Mouse (Mus musculus): Measurements from ENCODE around the gene Tmed2. TPM values are rescaled to one million over a fixed set of nuclear protein-coding genes. Genes with fewer than 3 reads are reported as not detected.
"Not testable (repeated sequence)": the region's sequence is repeated elsewhere in the genome, so short reads cannot be mapped to it uniquely, and the experiment has no call there.

Gene Tmed2
- polyA plus RNA-seq (2012; rRNA removed) = 142 and 146 TPM in 2 replicates

- TF ChIP-seq CTCF (IDR thresholded peaks at IDR 0.05; ENCODE audit: borderline replicate concordance, extremely low read depth, insufficient read depth, insufficient read length) (peak; percentile 19; the same call in 1 of the 2 replicates), POLR2A (IDR thresholded peaks at IDR 0.05; ENCODE audit: borderline replicate concordance, extremely low read depth, insufficient read depth, insufficient read length, poor library complexity, severe bottlenecking) (no peak)
These were observed at the start of gene Tmed2 for GRCm38 (mm10) chr5:124540383-124540786. Gene Tmed2, plus strand, starts transcription at chr5:124540695.

GRCm38 (mm10) chr5:124491732-124492131 lies 48.8 kb upstream of the Tmed2 start:
- no peak for DNase-seq (ENCODE audit: low read depth)
- TF ChIP-seq POLR2A (IDR thresholded peaks at IDR 0.05; ENCODE audit: borderline replicate concordance, extremely low read depth, insufficient read depth, insufficient read length, poor library complexity, severe bottlenecking) (no peak), CTCF (IDR thresholded peaks at IDR 0.05; ENCODE audit: borderline replicate concordance, extremely low read depth, insufficient read depth, insufficient read length) (no peak)

More at GRCm38 (mm10) chr5:124540383-124540786, at the start of gene Tmed2:
- DNase-seq (ENCODE audit: low read depth) = peak; percentile 99

- no peak for DNase-seq (ENCODE audit: low read depth)
- no peak for TF ChIP-seq POLR2A (IDR thresholded peaks at IDR 0.05; ENCODE audit: borderline replicate concordance, extremely low read depth, insufficient read depth, insufficient read length, poor library complexity, severe bottlenecking)
- no peak for TF ChIP-seq CTCF (IDR thresholded peaks at IDR 0.05; ENCODE audit: borderline replicate concordance, extremely low read depth, insufficient read depth, insufficient read length)
These were observed 47.9 kb upstream of the Tmed2 start for GRCm38 (mm10) chr5:124492618-124493017.

DNA sequence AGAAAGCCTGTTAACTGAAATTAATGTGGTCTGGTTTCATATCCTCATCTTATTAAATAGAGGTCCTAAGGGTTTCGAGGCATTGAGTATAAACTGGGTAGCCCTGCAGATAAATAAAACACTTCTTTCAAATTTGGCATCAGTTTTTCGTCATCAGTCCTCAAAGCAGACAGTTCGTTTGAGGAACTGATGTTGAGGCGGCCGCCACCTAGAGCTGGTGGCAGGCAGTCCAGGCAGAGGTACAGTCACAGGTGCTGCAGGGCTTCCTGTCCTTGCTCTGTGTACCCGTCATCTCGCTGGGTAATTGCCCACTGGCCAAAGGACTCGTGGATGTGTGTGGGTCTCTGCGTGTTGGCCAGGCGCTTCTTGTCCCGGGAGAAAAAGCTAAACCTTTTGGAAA lies 47.0 kb upstream of the Tmed2 start:
- no peak for TF ChIP-seq POLR2A (IDR thresholded peaks at IDR 0.05; ENCODE audit: borderline replicate concordance, extremely low read depth, insufficient read depth, insufficient read length, poor library complexity, severe bottlenecking)
- TF ChIP-seq CTCF (IDR thresholded peaks at IDR 0.05; ENCODE audit: borderline replicate concordance, extremely low read depth, insufficient read depth, insufficient read length) = no peak

DNA sequence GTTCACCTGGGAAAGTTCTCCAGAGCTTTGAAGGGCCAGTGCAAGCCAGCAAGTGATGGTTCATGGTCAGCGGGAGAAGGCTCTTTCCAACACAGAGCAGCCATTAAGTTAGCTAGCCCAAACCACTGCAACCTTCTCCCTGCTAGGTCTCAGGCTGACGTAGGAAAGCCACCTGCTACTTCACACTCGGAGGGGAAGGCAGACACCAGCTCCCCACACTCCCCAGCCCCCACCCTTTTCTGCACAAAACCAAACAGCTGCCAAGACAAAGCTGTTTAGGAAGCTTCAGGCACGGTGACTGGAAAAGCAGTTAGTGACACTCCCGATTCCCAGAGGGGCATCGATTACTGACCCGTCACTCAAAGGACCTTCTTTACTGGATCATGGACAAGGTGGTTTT lies 44.9 kb upstream of the Tmed2 start:
- DNase-seq (ENCODE audit: low read depth) = peak; percentile 64
- TF ChIP-seq POLR2A (IDR thresholded peaks at IDR 0.05; ENCODE audit: borderline replicate concordance, extremely low read depth, insufficient read depth, insufficient read length, poor library complexity, severe bottlenecking) (no peak), CTCF (IDR thresholded peaks at IDR 0.05; ENCODE audit: borderline replicate concordance, extremely low read depth, insufficient read depth, insufficient read length) (no peak)

More for the DNA sequence above, 47.0 kb upstream of the Tmed2 start:
- no peak for DNase-seq (ENCODE audit: low read depth)

DNA sequence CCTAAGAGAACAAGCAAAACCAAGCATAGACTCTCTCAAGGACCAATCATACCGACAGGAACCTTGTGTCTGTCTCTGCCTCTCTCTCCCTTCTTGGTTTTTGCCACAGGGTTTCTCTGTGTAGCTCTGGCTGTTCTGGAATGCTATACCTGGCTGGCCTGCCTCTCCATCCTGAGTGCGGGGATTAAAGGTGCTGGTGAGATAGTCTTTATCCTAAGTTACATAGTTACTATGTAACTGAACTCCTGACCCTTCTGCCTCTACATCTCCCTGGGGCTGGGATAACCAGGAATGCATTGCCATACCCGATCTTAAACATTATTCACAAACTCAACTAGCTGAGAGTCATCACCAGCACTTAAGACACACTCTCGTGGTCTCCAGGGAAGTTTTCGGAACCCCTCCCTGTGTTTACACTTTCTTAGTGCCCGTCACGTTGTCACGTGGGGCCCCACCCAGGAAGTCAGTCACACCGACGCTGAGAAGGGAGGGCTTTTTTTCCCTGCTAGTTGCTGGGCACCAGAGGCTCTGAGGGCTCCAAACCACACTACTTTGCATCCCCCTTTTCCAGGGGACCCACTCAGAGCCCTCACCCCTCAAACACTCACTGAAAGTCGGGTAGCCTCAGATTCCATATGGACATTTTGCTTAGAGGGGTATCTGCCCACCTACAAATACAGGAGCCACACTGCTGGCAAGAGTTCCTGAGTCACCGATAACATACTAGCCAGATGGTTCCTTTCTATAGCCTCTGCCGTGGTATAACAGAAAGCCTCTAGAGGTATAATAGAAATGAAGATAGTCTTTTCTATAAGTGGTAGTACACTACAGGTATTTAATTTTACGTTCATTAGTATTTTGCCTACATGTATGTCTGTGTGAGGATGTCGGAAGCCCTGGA lies 43.6 kb upstream of the Tmed2 start:
- TF ChIP-seq CTCF (IDR thresholded peaks at IDR 0.05; ENCODE audit: borderline replicate concordance, extremely low read depth, insufficient read depth, insufficient read length) (no peak), POLR2A (IDR thresholded peaks at IDR 0.05; ENCODE audit: borderline replicate concordance, extremely low read depth, insufficient read depth, insufficient read length, poor library complexity, severe bottlenecking) (no peak)
- no peak for DNase-seq (ENCODE audit: low read depth)

DNA sequence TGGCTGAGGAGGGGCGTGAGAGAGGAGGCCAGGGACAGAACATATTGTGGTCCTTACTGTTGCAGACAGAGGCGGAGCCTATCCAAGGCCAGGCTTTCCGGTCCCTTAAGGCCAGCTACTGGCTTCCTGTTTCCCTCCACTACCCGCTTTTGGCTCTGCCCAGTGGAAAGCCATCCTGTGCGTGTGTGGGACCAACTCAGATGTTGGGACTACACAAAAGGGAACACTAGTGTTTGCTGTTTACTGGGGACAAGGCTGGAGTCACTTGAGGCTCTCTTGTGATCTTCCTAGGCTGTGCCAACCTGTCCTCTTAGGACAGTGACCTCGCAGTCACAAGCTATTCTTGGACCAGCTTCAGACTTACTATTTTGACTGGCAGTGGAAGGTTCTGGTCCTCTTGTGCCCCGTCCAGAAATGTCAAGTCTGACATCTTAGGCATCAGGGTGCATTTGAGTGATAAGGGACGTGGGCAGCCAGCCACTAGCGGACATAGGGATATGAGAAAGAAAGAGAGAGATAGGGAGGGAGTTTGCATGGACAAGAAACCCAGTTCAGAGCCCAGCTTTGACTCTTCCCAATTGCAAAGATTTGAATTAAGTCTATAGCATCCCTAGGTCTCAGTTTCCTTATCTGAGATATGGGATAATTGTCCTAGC lies 42.1 kb upstream of the Tmed2 start:
- no peak for TF ChIP-seq POLR2A (IDR thresholded peaks at IDR 0.05; ENCODE audit: borderline replicate concordance, extremely low read depth, insufficient read depth, insufficient read length, poor library complexity, severe bottlenecking)
- no peak for TF ChIP-seq CTCF (IDR thresholded peaks at IDR 0.05; ENCODE audit: borderline replicate concordance, extremely low read depth, insufficient read depth, insufficient read length)
- no peak for DNase-seq (ENCODE audit: low read depth)

- TF ChIP-seq POLR2A (IDR thresholded peaks at IDR 0.05; ENCODE audit: borderline replicate concordance, extremely low read depth, insufficient read depth, insufficient read length, poor library complexity, severe bottlenecking) (no peak), CTCF (IDR thresholded peaks at IDR 0.05; ENCODE audit: borderline replicate concordance, extremely low read depth, insufficient read depth, insufficient read length) (no peak)
- no peak for DNase-seq (ENCODE audit: low read depth)
These were observed 41.5 kb upstream of the Tmed2 start for GRCm38 (mm10) chr5:124499001-124499400.

DNA sequence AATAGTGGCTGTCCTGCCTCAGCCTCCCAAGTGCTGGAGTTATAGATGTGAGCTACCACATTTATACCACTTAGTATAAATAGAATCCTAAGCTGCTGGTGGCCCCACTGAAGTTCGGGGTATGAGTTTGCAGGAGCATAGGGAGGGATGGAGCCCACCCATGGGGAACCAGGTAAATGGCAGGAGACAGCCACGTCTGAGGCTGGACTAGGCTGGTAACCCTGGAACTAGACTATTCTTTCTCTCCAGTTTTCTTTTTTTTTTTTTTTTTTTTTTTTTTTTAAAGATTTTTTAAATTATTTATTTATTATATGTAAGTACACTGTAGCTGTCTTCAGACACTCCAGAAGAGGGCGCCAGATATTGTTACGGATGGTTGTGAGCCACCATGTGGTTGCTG lies 40.5 kb upstream of the Tmed2 start:
- DNase-seq (ENCODE audit: low read depth) = not testable (repeated sequence)

DNA sequence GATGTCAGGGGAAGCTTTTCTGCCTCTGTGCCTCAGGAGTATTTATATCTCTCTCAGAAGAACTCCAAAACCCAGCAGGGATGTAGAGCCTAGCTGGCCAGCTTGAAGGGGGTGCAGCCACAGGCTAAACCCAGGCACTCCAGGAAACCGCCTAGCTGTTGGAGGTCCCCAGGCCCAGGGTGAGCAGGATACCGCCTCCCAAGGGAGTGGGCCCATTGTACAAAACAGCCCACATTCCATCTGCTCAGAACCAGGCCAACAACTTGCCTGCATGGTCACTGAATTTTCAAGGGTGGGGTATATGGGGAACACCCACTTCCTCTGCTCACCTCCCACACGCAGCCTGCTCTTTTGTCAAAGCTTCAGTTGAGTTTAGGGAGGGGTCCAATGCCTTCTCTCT lies 39.9 kb upstream of the Tmed2 start:
- no peak for TF ChIP-seq CTCF (IDR thresholded peaks at IDR 0.05; ENCODE audit: borderline replicate concordance, extremely low read depth, insufficient read depth, insufficient read length)
- TF ChIP-seq POLR2A (IDR thresholded peaks at IDR 0.05; ENCODE audit: borderline replicate concordance, extremely low read depth, insufficient read depth, insufficient read length, poor library complexity, severe bottlenecking) = no peak
- no peak for DNase-seq (ENCODE audit: low read depth)

DNA sequence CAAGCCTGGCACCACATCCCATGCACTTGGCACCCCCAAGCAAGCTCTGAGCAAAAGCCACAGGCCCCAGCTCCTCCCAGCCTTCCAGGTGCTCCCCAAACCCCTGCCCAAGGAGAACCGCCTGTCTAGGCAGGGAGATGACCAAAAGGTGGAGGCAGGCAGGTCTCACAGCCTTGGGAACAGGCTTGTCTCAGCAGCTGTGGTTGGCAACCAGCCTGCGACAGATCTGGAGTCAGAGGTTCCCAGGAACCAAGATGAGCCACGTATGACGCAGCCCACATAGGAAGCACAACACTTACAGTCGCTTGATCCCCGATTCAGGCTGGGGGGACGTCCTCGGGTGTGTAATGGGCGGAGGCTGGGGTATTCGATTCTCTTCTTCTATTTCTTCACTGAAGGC lies 39.0 kb upstream of the Tmed2 start:
- DNase-seq (ENCODE audit: low read depth) = no peak
- no peak for TF ChIP-seq POLR2A (IDR thresholded peaks at IDR 0.05; ENCODE audit: borderline replicate concordance, extremely low read depth, insufficient read depth, insufficient read length, poor library complexity, severe bottlenecking)

GRCm38 (mm10) chr5:124503742-124504141 lies 36.8 kb upstream of the Tmed2 start:
- TF ChIP-seq CTCF (IDR thresholded peaks at IDR 0.05; ENCODE audit: borderline replicate concordance, extremely low read depth, insufficient read depth, insufficient read length) (no peak), POLR2A (IDR thresholded peaks at IDR 0.05; ENCODE audit: borderline replicate concordance, extremely low read depth, insufficient read depth, insufficient read length, poor library complexity, severe bottlenecking) (no peak)
- DNase-seq (ENCODE audit: low read depth) = no peak

All from brain, embryonic 14.5 days (tissue).